Mouse (Mus musculus): ENCODE results near the gene Itga11. TPM values are rescaled to one million over a fixed set of nuclear protein-coding genes. Genes with fewer than 3 reads are reported as not detected.

The Itga11 gene
- total and polyA plus RNA-seq, 3 experiments = 0.04 to 0.31 (median 0.04) TPM

DNA sequence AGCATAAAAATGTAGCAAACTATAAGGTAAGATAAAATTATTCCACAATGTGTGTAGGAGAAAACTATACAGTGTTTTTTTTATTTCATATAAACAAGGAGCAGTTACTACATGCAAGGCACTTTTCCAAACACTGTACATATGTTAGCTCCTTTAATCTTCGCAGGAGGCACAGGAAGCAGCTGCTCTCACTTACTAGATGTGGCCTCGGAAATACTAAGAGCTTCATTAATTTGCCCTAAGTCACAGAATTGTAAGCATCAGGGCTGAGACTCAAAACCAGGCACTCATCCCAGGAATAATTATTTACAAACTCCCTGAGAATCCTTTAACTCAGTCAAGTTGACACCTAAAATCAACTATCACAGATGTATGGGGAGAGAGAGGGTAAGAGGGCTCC, 14.2 kb upstream of the Itga11 start:
- Histone ChIP-seq H3K79me2 (replicated peaks; ENCODE audit: control insufficient read depth, extremely low read depth, insufficient read depth, poor library complexity, severe bottlenecking) (no peaks in the 10 kb centered on the region), H3K4me1 (ENCODE audit: control insufficient read depth in 1 of 2, insufficient read depth in 2 of 2) (no peaks in the 10 kb centered on the region), H3K9me3 (replicated peaks; ENCODE audit: low read length) (no peaks in the 10 kb centered on the region), H3K4me3 (replicated peaks in 1 of 3; ENCODE audit: low read depth in 2 of 3, low read length in 2 of 3, poor library complexity in 1 of 3) (no peak overlapping the region), H3K36me3 (replicated peaks in 1 of 2; ENCODE audit: control insufficient read depth in 1 of 2, insufficient read depth in 1 of 2, low read length in 1 of 2) (no peaks in the 10 kb centered on the region), H3K4me2 (ENCODE audit: insufficient read depth, low read depth, poor library complexity, severe bottlenecking) (no peak overlapping the region), H3K27me3 (replicated peaks) (peaks cover 2% of the 10 kb centered on the region), H3K27ac (ENCODE audit: insufficient read depth, low read depth) (no peak overlapping the region), H3K9ac (ENCODE audit: insufficient read depth, low read depth) (no peak overlapping the region)
- dilution Hi-C loops (cut with MboI; ENCODE audit: extremely low pct_ligation_motif_present, extremely low pct_unique_long_range_greater_than_20kb, low sequenced_read_pairs) (no loop called here), in situ Hi-C loops (cut with MboI; ENCODE audit: low pct_ligation_motif_present, low pct_unique_long_range_greater_than_20kb, low sequenced_read_pairs) (no loop called here)
- no peak for DNase-seq (ENCODE audit: extremely low read depth)
- TF ChIP-seq MXI1 (IDR thresholded peaks at IDR 0.05; ENCODE audit: low read depth, low read length) = no peak
- TF ChIP-seq EP300 (IDR thresholded peaks at IDR 0.05; ENCODE audit: low read length) = no peak
- no peak for TF ChIP-seq PAX5 (IDR thresholded peaks at IDR 0.05; ENCODE audit: low read length)
- TF ChIP-seq BHLHE40 (IDR thresholded peaks at IDR 0.05; ENCODE audit: low read depth, low read length) = no peak
- no peak for TF ChIP-seq KAT2A (IDR thresholded peaks at IDR 0.05; ENCODE audit: insufficient replicate concordance, low read length)
- no peak for TF ChIP-seq CTCF (conservative IDR thresholded peaks at IDR 0.05 in 1 of 2, IDR thresholded peaks at IDR 0.05 in 1 of 2; ENCODE audit: low read depth in 2 of 2, low read length in 2 of 2)
- TF ChIP-seq TCF12 (IDR thresholded peaks at IDR 0.05; ENCODE audit: low read depth, low read length) = no peak
- TF ChIP-seq NELFE (IDR thresholded peaks at IDR 0.05; ENCODE audit: low read depth, low read length) = no peak
- TF ChIP-seq TBP (conservative IDR thresholded peaks at IDR 0.05; ENCODE audit: low read depth, low read length) = no peak
- no peak for TF ChIP-seq MAX (IDR thresholded peaks at IDR 0.05; ENCODE audit: low read length)
- TF ChIP-seq CHD1 (IDR thresholded peaks at IDR 0.05; ENCODE audit: low read depth, low read length) = no peak

DNA sequence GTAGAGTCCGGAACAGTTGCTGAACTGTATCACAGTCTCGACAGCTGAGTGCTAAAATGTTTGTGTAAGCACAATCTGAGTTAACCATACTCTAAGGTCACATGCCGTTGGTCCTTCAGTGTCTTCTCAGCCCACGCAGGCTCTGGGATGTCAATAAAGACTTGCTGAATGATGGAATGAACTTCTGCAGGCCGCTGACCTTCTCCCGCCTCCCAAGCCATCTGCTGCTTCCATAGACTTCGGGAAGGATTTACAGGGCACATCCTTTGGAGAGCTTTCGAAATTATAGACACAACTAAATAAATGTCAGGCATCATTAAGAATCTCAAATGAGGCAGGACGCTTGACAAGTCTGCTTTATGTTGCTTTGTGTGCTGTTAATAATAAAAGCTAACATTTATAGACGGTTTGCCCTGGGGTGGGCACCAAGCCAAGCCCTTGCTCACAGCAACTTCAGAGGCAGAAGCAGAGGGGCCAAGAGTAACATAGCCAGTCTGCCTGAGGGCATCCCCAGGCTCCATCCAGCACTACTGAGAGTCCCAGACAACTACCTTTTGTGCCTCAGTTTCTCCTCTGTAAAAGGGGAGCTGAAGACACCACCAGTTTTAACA, 13.4 kb upstream of the Itga11 start:
- dilution Hi-C loops (cut with MboI; ENCODE audit: extremely low pct_ligation_motif_present, extremely low pct_unique_long_range_greater_than_20kb, low sequenced_read_pairs) = no loop called here
- H3K9me3 ChIP-seq (replicated peaks; ENCODE audit: low read length) = no peaks in the 10 kb centered on the region
- H3K4me3 ChIP-seq (replicated peaks in 1 of 3; ENCODE audit: low read depth in 2 of 3, low read length in 2 of 3, poor library complexity in 1 of 3) = no peak overlapping the region
- H3K36me3 ChIP-seq (replicated peaks in 1 of 2; ENCODE audit: control insufficient read depth in 1 of 2, insufficient read depth in 1 of 2, low read length in 1 of 2) = no peaks in the 10 kb centered on the region
- no peak overlapping the region for H3K27ac ChIP-seq (ENCODE audit: insufficient read depth, low read depth)
- no peaks in the 10 kb centered on the region for H3K4me1 ChIP-seq (ENCODE audit: control insufficient read depth in 1 of 2, insufficient read depth in 2 of 2)
- DNase-seq (ENCODE audit: extremely low read depth) = no peak
- H3K27me3 ChIP-seq (replicated peaks) = no peaks in the 10 kb centered on the region
- TF ChIP-seq USF1 (IDR thresholded peaks at IDR 0.05; ENCODE audit: low read depth, low read length) (no peak), ZKSCAN1 (IDR thresholded peaks at IDR 0.05; ENCODE audit: borderline replicate concordance, low read depth, low read length) (no peak), SMC3 (IDR thresholded peaks at IDR 0.05; ENCODE audit: low read depth, low read length) (no peak), PAX5 (IDR thresholded peaks at IDR 0.05; ENCODE audit: low read length) (no peak), MEF2A (IDR thresholded peaks at IDR 0.05; ENCODE audit: borderline replicate concordance, low read depth, low read length) (no peak), NRF1 (IDR thresholded peaks at IDR 0.05; ENCODE audit: low read depth, low read length) (no peak), CHD2 (IDR thresholded peaks at IDR 0.05; ENCODE audit: low read length) (no peak), TCF12 (IDR thresholded peaks at IDR 0.05; ENCODE audit: low read depth, low read length) (no peak), HCFC1 (IDR thresholded peaks at IDR 0.05; ENCODE audit: low read depth, low read length) (no peak)
- no peak overlapping the region for H3K4me2 ChIP-seq (ENCODE audit: insufficient read depth, low read depth, poor library complexity, severe bottlenecking)
- H3K79me2 ChIP-seq (replicated peaks; ENCODE audit: control insufficient read depth, extremely low read depth, insufficient read depth, poor library complexity, severe bottlenecking) = no peaks in the 10 kb centered on the region
- in situ Hi-C loops (cut with MboI; ENCODE audit: low pct_ligation_motif_present, low pct_unique_long_range_greater_than_20kb, low sequenced_read_pairs) = no loop called here
- no peak overlapping the region for H3K9ac ChIP-seq (ENCODE audit: insufficient read depth, low read depth)

Data from CH12.LX (cell line).